Mouse (Mus musculus) liver, embryonic 14.5 days (tissue): Measurements from ENCODE around the gene Crybb3.

Experiments used
- CTCF ChIP-seq: IDR thresholded peaks from 2 replicates; pipeline ENCODE4 v1.5.1; 2016; ENCODE audit warnings: antibody characterized with exemption, low read depth, control low read depth
- EP300 ChIP-seq: IDR thresholded peaks from 2 replicates; pipeline ENCODE4 v1.6.1; 2016; ENCODE audit warnings: antibody characterized with exemption, low read depth

- TF ChIP-seq CTCF (no peak), EP300 (no peak)
These were observed 24.1 kb upstream of the Crybb3 start for GRCm38 (mm10) chr5:113105481-113105880.
